Mouse (Mus musculus) bone marrow macrophage, adult 2 months (primary cell): Measurements from ENCODE around the gene Fam168a.

ENCODE experiments used
- CTCF ChIP-seq: IDR thresholded peaks from 2 replicates; pipeline ENCODE4 v1.5.1; 2012; ENCODE audit warnings: low read depth, mild to moderate bottlenecking, low read length, moderate library complexity
- POLR2A ChIP-seq: IDR thresholded peaks from 2 replicates; pipeline ENCODE4 v1.6.1; 2012; ENCODE audit warnings: mild to moderate bottlenecking, low read depth, low read length, borderline replicate concordance

- TF ChIP-seq CTCF (no peak), POLR2A (no peak)
Observed at GRCm38 (mm10) chr7:100769534-100770083, 63.2 kb downstream of the Fam168a start.
